Mouse (Mus musculus): ENCODE data around the gene Ube2n.

DNA sequence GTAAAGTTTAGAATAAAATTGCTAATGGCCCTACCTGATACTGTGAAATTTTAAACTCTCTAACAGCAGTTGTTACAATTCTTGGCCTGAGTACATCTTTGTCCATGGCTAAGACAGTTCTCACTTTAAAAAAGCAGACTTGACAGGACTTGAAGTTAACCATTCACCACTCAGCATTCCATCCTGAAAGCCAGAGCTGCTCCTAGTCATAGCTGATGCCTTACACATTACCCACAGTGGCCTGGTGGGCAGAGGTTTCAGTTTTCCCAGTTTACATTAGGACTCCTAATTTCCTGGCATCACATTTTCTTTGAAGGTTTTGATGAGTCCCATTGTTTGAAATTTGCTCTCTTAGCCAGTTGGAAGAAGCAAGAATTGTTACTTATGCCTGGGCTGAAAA, 29.1 kb downstream of the Ube2n start:
- TF ChIP-seq POLR2A (IDR thresholded peaks at IDR 0.05; ENCODE audit: insufficient read length, low read depth) = no peak
- TF ChIP-seq MYOG (IDR thresholded peaks at IDR 0.05; ENCODE audit: control insufficient read depth in 1 of 3, insufficient read depth in 1 of 3, insufficient read length in 2 of 3, low read depth in 2 of 3) = no peak
- TF ChIP-seq CEBPB (IDR thresholded peaks at IDR 0.05; ENCODE audit: insufficient read depth, poor library complexity, severe bottlenecking) = no peak

Measured in myocyte (in vitro differentiated cells).